Mouse (Mus musculus): ENCODE measurements at regions not wholly inside any gene's neighbourhood (a gene's known extent, or its start where the extent isn't known, plus 50 kb on each side); places are given as distances from the start of the nearest gene placed in this dataset.

- no peak for DNase-seq (ENCODE audit: low spot score)
These were observed 113.2 kb downstream of the Inhbb start for GRCm38 (mm10) chr1:119308719-119309365.

GRCm38 (mm10) chr1:119305315-119305976 lies 116.6 kb downstream of the Inhbb start:
- DNase-seq (ENCODE audit: low spot score): no peak

- DNase-seq (ENCODE audit: low spot score): no peak
These were observed 117.5 kb downstream of the Inhbb start for GRCm38 (mm10) chr1:119304470-119304980.

- DNase-seq (ENCODE audit: low spot score): no peak
These were observed 119.6 kb downstream of the Inhbb start for GRCm38 (mm10) chr1:119302349-119302995.

- DNase-seq (ENCODE audit: low spot score): no peak
These were observed 120.1 kb downstream of the Inhbb start for GRCm38 (mm10) chr1:119301931-119302330.

GRCm38 (mm10) chr1:119301258-119301657 lies 120.8 kb downstream of the Inhbb start:
- DNase-seq (ENCODE audit: low spot score): no peak

GRCm38 (mm10) chr1:119299842-119300752 lies 122.0 kb downstream of the Inhbb start:
- DNase-seq (ENCODE audit: low spot score): no peak

GRCm38 (mm10) chr1:119298696-119299230 lies 123.3 kb downstream of the Inhbb start:
- DNase-seq (ENCODE audit: low spot score): no peak

- no peak for DNase-seq (ENCODE audit: low spot score)
These were observed 126.9 kb downstream of the Inhbb start for GRCm38 (mm10) chr1:119295121-119295520.

- DNase-seq (ENCODE audit: low spot score): no peak
These were observed 128.2 kb downstream of the Inhbb start for GRCm38 (mm10) chr1:119293839-119294238.

- peak; percentile 48 for DNase-seq (ENCODE audit: low spot score)
These were observed 129.8 kb downstream of the Inhbb start for GRCm38 (mm10) chr1:119292216-119292615.

GRCm38 (mm10) chr1:119290165-119290916 lies 131.7 kb downstream of the Inhbb start:
- no peak for DNase-seq (ENCODE audit: low spot score)

GRCm38 (mm10) chr1:119289516-119290164 lies 132.4 kb downstream of the Inhbb start:
- no peak for DNase-seq (ENCODE audit: low spot score)

- no peak for DNase-seq (ENCODE audit: low spot score)
These were observed 139.6 kb downstream of the Inhbb start for GRCm38 (mm10) chr1:119282416-119282815.

GRCm38 (mm10) chr1:119279261-119279660 lies 142.8 kb downstream of the Inhbb start:
- DNase-seq (ENCODE audit: low spot score): no peak

- no peak for DNase-seq (ENCODE audit: low spot score)
These were observed 143.4 kb downstream of the Inhbb start for GRCm38 (mm10) chr1:119278528-119279201.

GRCm38 (mm10) chr1:119277990-119278389 lies 144.1 kb downstream of the Inhbb start:
- no peak for DNase-seq (ENCODE audit: low spot score)

GRCm38 (mm10) chr1:119266013-119266412 lies 156.0 kb downstream of the Inhbb start:
- DNase-seq (ENCODE audit: low spot score): no peak

GRCm38 (mm10) chr1:119265192-119265891 lies 156.7 kb downstream of the Inhbb start:
- DNase-seq (ENCODE audit: low spot score): no peak
